Mouse (Mus musculus) brain, embryonic 14.5 days (tissue): ENCODE measurements at regions not wholly inside any gene's neighbourhood (a gene's known extent, or its start where the extent isn't known, plus 50 kb on each side); places are given as distances from the start of the nearest gene placed in this dataset.

Experiments used
- CTCF ChIP-seq: fragments of 200-500 bp; IDR thresholded peaks from 2 replicates; pipeline ENCODE4 v1.5.1; 2012; ENCODE audit warnings: inconsistent platforms, mild to moderate bottlenecking, moderate library complexity, borderline replicate concordance; ENCODE audit not compliant: insufficient read depth, insufficient read length; ENCODE audit errors: extremely low read depth
- POLR2A ChIP-seq: fragments of 200-500 bp; IDR thresholded peaks from 2 replicates; pipeline ENCODE4 v1.6.1; 2012; ENCODE audit warnings: mild to moderate bottlenecking, inconsistent platforms, borderline replicate concordance; ENCODE audit not compliant: poor library complexity, insufficient read depth, insufficient read length, severe bottlenecking; ENCODE audit errors: extremely low read depth

DNA sequence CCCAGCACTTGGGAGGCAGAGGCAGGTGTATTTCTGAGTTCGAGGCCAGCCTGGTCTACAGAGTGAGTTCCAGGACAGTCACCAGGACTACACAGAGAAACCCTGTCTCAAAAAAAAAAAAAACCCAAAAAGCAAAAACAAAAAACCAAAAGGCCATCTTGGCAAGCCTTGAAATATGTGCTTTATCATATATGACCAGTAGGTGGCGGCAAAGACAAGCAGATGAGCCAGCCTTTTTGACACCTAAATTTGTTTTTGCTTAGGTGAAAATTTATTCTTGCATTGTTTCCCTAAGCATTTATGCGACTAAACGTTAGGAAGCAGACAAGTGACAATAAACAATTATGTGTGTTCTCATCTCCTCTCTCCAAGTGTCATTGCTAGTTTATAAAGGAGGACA lies 57.9 kb upstream of the Larp1 start:
- TF ChIP-seq POLR2A, result no peak
- peak; percentile 65; the same call in 1 of the 2 replicates for TF ChIP-seq CTCF
